Mouse (Mus musculus) heart, postnatal 10 days (tissue): ENCODE data around the gene Atp8b5. TPM values are rescaled to one million over a fixed set of nuclear protein-coding genes. Genes with fewer than 3 reads are reported as not detected.

ENCODE experiments used
- DNase-seq, 2 experiments: peaks; one replicate each; pipeline ENCODE4 v3.0.0; 2021
- intact Hi-C: fragments of 180-260 bp; cut with DNase I; formaldehyde crosslinking; loops from one replicate; pipeline ENCODE4 v1.15.1; 2025
- total RNA-seq, 2 experiments: library from RNA; stranded (reverse); gene quantifications; 2 replicates each; pipeline ENCODE4 v1.2.3; 2021

The Atp8b5 gene
- total RNA-seq, 2 experiments from 2014 or later, result 0.17 TPM; not detected in 1

- intact Hi-C loops, result no loop called here
- no peak for DNase-seq
Observed at GRCm38 (mm10) chr4:43309696-43310338, 42.9 kb downstream of the Atp8b5 start.

GRCm38 (mm10) chr4:43321536-43321935, 54.6 kb downstream of the Atp8b5 start:
- intact Hi-C loops, result no loop called here

GRCm38 (mm10) chr4:43322336-43322735, 55.4 kb downstream of the Atp8b5 start:
- intact Hi-C loops, result no loop called here
- no peak for DNase-seq

More at GRCm38 (mm10) chr4:43321536-43321935, 54.6 kb downstream of the Atp8b5 start:
- DNase-seq, result no peak

DNA sequence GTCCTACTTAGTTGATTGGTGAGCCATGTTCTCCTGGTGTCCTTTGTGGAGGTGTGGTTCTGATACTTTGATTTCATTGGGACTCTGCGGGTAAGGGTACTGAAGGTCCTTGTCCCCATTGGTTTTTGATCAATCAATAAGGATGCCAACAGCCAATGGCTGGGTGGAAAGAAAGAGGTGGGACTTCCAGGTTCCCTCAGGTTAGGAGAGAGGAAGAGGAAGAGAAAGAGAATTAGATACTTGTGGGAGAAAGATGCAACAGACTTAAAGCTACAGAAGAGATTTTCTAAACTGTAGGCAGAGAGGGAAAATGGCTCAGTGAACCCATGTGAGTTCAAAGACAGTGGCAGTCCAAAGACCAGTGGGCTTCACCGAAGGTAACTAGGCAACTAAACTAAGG, 60.2 kb downstream of the Atp8b5 start:
- intact Hi-C loops, result no loop called here
- DNase-seq, result no peak

DNA sequence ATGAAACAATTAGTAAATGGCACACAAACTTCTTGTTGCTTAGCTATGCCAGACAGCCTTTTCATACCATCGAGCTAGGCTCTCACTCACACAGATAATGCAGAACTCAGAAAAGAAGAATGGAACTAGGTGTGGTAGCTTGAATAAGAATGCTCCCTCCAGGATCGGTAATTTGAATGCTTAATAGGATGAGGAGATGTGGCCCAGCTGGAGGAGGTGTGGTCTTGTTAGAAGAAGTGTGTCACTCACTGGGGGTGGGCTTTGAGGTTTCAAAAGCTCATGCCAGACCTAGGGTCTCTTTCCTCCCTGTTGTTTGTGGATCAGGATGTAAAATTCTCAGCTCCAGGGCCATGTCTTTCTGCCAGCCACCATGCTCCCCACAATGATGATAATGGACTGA, 67.8 kb downstream of the Atp8b5 start:
- intact Hi-C loops, result no loop called here

GRCm38 (mm10) chr4:43336176-43336575, 69.2 kb downstream of the Atp8b5 start:
- DNase-seq, result no peak
- intact Hi-C loops, result no loop called here

More for the DNA sequence above, 67.8 kb downstream of the Atp8b5 start:
- DNase-seq, result no peak

GRCm38 (mm10) chr4:43340096-43340804, 73.3 kb downstream of the Atp8b5 start:
- intact Hi-C loops, result no loop called here
- peak; percentile 10 to 24 for DNase-seq

DNA sequence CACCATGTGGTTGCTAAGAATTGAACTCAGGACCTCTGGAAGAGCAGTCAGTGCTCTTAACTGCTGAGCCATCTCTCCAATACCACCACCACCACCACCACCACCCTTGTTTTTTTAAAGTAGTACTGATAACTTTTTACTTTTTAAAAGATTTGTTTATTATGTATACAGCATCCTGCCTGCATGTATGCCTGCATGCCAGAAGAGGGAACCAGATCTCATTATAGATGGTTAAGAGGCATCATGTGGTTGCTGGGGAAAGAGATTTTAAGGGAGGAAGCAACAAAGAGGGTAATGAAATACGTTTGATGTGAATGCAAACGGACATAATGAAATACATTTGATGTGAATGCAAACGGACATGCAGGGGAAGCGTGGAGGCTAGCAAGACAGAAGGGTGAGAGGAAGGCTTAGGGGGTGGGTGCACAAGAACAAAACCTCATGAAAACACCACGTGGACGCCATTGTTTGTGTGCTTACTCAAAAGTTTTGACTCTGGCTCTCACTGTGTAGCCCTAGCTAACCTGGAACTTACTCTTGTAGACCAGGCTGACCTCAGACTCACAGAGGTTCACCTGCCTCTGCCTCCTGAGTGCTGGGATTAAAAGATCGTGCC, 74.4 kb downstream of the Atp8b5 start:
- no peak for DNase-seq
- intact Hi-C loops, result no loop called here

- intact Hi-C loops, result no loop called here
- DNase-seq, result no peak
Observed at GRCm38 (mm10) chr4:43342443-43342842, 75.5 kb downstream of the Atp8b5 start.

DNA sequence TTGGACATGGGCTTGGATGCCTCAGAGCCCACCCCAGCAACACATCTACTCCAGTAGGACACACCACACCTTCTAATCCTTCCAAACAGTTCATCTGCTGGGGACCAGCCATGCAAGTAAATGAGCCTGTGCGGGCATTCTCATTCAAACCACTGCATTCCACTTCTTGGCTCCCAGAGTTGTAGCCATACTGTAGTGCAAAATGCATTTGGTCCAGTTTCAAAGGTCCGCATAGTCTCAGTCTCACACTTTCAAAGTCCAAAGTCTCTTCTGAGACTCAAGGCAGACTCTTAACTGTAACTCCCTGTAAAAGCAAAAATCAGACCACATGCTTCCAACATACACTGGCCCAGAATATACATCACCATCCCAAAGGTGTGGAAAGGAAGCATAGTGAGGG, 78.0 kb downstream of the Atp8b5 start:
- DNase-seq, result no peak
- intact Hi-C loops, result no loop called here

DNA sequence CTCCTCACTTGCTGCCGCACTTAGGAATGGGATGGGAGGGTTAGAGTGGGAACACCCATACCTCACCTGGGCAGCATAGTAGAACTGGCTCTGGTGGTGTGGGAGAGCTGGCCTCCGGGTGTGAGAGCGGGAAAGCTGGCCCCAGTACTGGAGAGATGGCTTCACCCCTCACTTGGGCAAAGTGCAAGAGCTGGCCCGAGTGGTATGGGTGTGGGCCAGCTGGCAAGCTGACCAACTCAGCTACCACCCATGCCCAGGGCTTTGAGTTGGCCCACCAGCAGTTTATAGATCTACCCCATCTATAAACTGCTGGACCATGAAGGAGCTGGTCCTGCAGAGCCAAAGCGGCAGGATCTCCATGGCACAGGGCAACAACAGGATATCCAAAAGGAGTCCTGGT, 82.2 kb downstream of the Atp8b5 start:
- DNase-seq, result peak; percentile 34 to 43
- intact Hi-C loops, result no loop called here

- intact Hi-C loops, result no loop called here
- no peak for DNase-seq
Observed at GRCm38 (mm10) chr4:43350038-43350560, 83.1 kb downstream of the Atp8b5 start.

GRCm38 (mm10) chr4:43353662-43354061, 86.7 kb downstream of the Atp8b5 start:
- DNase-seq, result no peak
- intact Hi-C loops, result no loop called here

DNA sequence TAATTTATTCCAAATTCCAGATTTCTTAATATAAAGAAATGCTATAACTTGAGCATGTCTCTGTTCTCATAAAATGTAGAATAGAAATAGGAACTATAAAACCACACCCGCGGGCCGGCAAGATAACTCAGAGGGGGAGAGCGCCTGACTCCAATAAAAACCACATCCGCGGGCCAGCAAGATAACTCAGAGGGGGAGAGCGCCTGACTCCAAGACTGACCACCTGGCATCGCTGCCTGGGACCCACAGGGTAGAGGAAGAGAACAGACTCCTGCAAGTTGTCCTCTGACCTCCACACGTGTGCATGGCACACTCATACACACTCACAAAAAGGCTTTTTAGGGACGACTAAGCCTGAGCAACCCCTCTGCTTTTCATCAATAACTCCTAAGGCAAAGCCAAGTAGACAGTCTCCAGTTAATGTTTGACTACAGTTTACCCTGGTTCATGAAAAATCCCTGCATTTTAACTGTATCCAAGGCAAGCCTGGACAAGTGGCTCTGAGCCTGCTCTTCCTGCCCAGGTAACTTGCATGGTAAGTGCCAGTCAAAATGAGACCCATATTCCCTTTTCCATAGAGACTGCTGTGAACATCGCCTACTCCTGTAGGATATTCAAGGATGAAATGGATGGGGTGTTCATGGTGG, 98.1 kb downstream of the Atp8b5 start:
- intact Hi-C loops, result loop anchor here (5.0 kb wide), 1 partner anchor 98 kb away; the partner anchor contains the start of gene Atp8b5
- DNase-seq, result no peak

DNA sequence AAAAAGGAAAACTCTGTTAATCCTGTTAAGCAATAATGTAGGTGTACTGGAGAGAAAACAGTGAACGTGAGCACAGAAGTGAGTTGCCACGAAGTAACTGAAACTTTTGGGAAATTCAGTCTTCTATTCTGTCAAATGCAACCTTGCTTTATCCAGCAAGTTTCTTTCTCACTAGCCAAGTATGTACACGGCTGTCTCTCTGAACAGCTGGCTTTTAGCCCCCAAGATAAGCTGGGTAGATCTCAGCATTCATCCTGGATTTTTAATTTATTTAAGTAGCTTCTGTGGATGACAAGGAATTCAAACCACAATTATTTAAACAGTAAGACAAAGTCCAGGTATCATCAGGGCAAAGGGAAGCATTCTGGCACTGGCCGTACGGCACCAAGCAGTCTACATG, 100.3 kb downstream of the Atp8b5 start:
- intact Hi-C loops, result no loop called here
- no peak for DNase-seq

DNA sequence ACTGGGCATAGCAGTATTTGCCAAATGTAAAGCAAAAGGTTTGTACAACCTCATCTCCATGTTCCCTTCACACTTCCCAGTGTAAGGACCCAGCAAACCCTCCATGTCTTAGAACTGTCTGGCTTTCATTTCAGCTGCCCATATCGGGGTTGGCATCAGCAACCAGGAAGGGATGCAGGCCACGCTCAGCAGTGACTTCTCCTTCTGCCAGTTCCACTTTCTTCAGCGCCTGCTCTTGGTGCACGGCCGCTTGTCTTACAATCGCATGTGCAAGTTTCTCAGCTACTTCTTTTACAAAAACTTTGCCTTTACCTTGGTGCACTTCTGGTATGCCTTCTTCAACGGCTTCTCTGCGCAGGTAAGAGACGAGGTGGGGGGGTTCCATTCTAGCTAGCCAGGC, 100.8 kb downstream of the Atp8b5 start:
- intact Hi-C loops, result no loop called here
- DNase-seq, result no peak

GRCm38 (mm10) chr4:43371406-43371805, 104.4 kb downstream of the Atp8b5 start:
- no peak for DNase-seq
- intact Hi-C loops, result no loop called here

DNA sequence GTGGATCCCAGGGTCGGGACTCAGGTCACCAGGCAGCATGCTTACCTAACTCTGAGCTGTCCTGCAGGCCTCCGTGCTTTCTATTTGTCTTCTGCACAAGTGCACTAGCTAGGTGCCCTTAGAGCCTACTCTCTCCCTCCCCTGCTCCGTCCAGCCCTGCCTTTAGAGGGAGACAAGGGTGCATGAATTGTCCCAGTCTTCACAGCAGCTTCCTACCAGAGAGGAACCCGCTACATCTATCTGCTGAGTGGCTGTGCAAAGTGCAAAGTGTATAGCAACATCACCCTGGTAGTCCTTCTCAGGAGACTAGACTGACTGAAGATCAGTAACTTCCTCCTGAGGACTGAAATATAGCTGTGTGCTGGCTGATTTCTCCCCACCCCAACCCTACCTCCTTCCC, 105.2 kb downstream of the Atp8b5 start:
- intact Hi-C loops, result no loop called here
- DNase-seq, result no peak

- intact Hi-C loops, result no loop called here
Observed at GRCm38 (mm10) chr4:43374266-43374665, 107.3 kb downstream of the Atp8b5 start.

GRCm38 (mm10) chr4:43379601-43380000, 112.6 kb downstream of the Atp8b5 start:
- DNase-seq, result no peak
- intact Hi-C loops, result loop anchor here (2.0 kb wide), 1 partner anchor 111 kb away; no protein-coding TSS in a partner anchor

More at GRCm38 (mm10) chr4:43374266-43374665, 107.3 kb downstream of the Atp8b5 start:
- DNase-seq, result no peak

DNA sequence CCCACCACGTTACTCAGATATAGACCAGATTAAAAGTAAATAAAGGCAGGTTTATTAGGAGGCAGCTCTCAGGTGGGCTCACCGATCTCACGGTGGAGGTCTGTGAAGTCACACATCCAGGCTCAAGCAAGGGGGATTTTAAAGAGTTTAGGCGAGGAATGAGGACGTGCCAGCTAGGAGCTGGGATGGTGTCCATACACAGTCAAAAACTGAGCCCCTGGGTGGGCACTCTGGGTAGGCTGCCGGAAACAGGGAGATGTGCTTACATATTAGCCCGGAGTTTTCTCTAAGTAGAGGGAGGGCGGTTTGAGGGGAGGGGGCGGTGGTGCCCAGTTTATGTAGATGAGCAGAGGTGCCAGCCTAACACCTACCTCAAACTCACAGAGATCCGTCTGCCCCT, 114.0 kb downstream of the Atp8b5 start:
- intact Hi-C loops, result loop anchor here (1.0 kb wide), 1 partner anchor 39 kb away; no protein-coding TSS in a partner anchor

More for the DNA sequence above, 114.0 kb downstream of the Atp8b5 start:
- no peak for DNase-seq
